Mouse (Mus musculus) adrenal gland, postnatal 14 days (tissue): ENCODE measurements around the gene Adcy6. TPM values are rescaled to one million over a fixed set of nuclear protein-coding genes. Genes with fewer than 3 reads are reported as not detected.
A peak's percentile ranks its signal among the peaks of the same experiment; 100 is the strongest.

Experiments
- DNase-seq: peaks from one replicate; pipeline ENCODE4 v3.0.0; 2021; ENCODE audit warnings: mixed read lengths
- long read RNA-seq, 2 experiments: library from polyadenylated mRNA; stranded (forward); transcript quantifications; one replicate each; pipeline ENCODE4 v2.0.0; 2021
- total RNA-seq: library from RNA; stranded (reverse); gene quantifications from 2 replicates; pipeline ENCODE4 v1.2.3, GENCODE M21; 2021

Gene Adcy6
- total RNA-seq: 73.8 and 86.1 TPM in 2 replicates
- long read RNA-seq, experiment 1, full-length matches to known transcripts: 2 of 16 reads
- long read RNA-seq, experiment 1, partial matches to known transcripts: 4 of 16 reads
- long read RNA-seq, experiment 1, other reads (novel, unspliced or antisense): 10 of 16 reads
- long read RNA-seq, experiment 2, partial matches to known transcripts: 2 of 6 reads
- long read RNA-seq, experiment 2, other reads (novel, unspliced or antisense): 4 of 6 reads

GRCm38 (mm10) chr15:98609331-98610130 lies at the start of gene Adcy6:
TSS of gene Adcy6 (minus strand) at chr15:98610076.
- peak; percentile 90 for DNase-seq

- DNase-seq: no peak
These were observed 47.3 kb upstream of the Adcy6 start for GRCm38 (mm10) chr15:98656982-98657751.

- DNase-seq: no peak
These were observed 42.3 kb upstream of the Adcy6 start for GRCm38 (mm10) chr15:98652174-98652573.

- DNase-seq: no peak
These were observed 41.6 kb upstream of the Adcy6 start for GRCm38 (mm10) chr15:98651431-98651830.

GRCm38 (mm10) chr15:98648071-98648470 lies 38.2 kb upstream of the Adcy6 start:
- no peak for DNase-seq

GRCm38 (mm10) chr15:98647308-98647707 lies 37.4 kb upstream of the Adcy6 start:
- DNase-seq: no peak

GRCm38 (mm10) chr15:98646737-98647136 lies 36.9 kb upstream of the Adcy6 start:
- no peak for DNase-seq

- no peak for DNase-seq
These were observed 35.5 kb upstream of the Adcy6 start for GRCm38 (mm10) chr15:98645057-98646026.

GRCm38 (mm10) chr15:98644406-98644805 lies 34.5 kb upstream of the Adcy6 start:
- no peak for DNase-seq

GRCm38 (mm10) chr15:98640157-98640556 lies 30.3 kb upstream of the Adcy6 start:
- no peak for DNase-seq

- DNase-seq: no peak
These were observed 27.3 kb upstream of the Adcy6 start for GRCm38 (mm10) chr15:98637155-98637554.

- DNase-seq: peak; percentile 35
These were observed 26.6 kb upstream of the Adcy6 start for GRCm38 (mm10) chr15:98636517-98636916.

GRCm38 (mm10) chr15:98635291-98635841 lies 25.5 kb upstream of the Adcy6 start:
- peak; percentile 59 for DNase-seq

- DNase-seq: peak; percentile 85
These were observed 24.7 kb upstream of the Adcy6 start for GRCm38 (mm10) chr15:98634541-98635081.

GRCm38 (mm10) chr15:98633822-98634470 lies 24.1 kb upstream of the Adcy6 start:
- DNase-seq: no peak

GRCm38 (mm10) chr15:98632921-98633320 lies 23.0 kb upstream of the Adcy6 start:
- DNase-seq: no peak

- peak; percentile 81 for DNase-seq
These were observed 22.4 kb upstream of the Adcy6 start for GRCm38 (mm10) chr15:98632107-98632744.

GRCm38 (mm10) chr15:98631493-98631892 lies 21.6 kb upstream of the Adcy6 start:
- peak; percentile 93 for DNase-seq

- no peak for DNase-seq
These were observed 20.7 kb upstream of the Adcy6 start, which contains the start of gene Cacnb3 for GRCm38 (mm10) chr15:98630540-98630939. TSS of gene Cacnb3 (plus strand) at chr15:98630840.

GRCm38 (mm10) chr15:98629464-98629863 lies 19.6 kb upstream of the Adcy6 start:
- DNase-seq: no peak
